Mouse (Mus musculus) G1E (cell line): ENCODE results near the gene Rom1. TPM values are rescaled to one million over a fixed set of nuclear protein-coding genes. Genes with fewer than 3 reads are reported as not detected.
A peak's percentile ranks its signal among the peaks of the same experiment; 100 is the strongest.
"Not testable (repeated sequence)": the region's sequence is repeated elsewhere in the genome, so short reads cannot be mapped to it uniquely, and the experiment has no call there.

Experiments
- ATAC-seq: 2 replicates; pipeline ENCODE4 v1.8.0; 2016; ENCODE audit warnings: mild to moderate bottlenecking; ENCODE audit not compliant: insufficient number of reproducible peaks, poor library complexity, low FRiP score, severe bottlenecking; ENCODE audit errors: extremely low read depth
- DNase-seq: peaks from one replicate; pipeline ENCODE4 v3.0.0; 2012; ENCODE audit warnings: low spot score
- H3K27me3 ChIP-seq: 2 replicates; pipeline ENCODE4 v1.6.1; 2012; ENCODE audit warnings: mild to moderate bottlenecking, low read length, inconsistent platforms; ENCODE audit not compliant: insufficient read depth
- H3K36me3 ChIP-seq: replicated peaks from 2 replicates; pipeline ENCODE3; 2012; ENCODE audit warnings: mild to moderate bottlenecking, inconsistent platforms
- H3K4me1 ChIP-seq: 2 replicates; pipeline ENCODE4 v1.6.1; 2012; ENCODE audit warnings: low read depth, low read length, inconsistent platforms, mixed read lengths; ENCODE audit not compliant: insufficient read depth
- H3K4me3 ChIP-seq: 2 replicates; pipeline ENCODE4 v1.5.1; 2012; ENCODE audit warnings: low read depth, mild to moderate bottlenecking, inconsistent platforms, low read length, moderate library complexity, mixed read lengths
- H3K9me3 ChIP-seq: replicated peaks from 2 replicates; pipeline ENCODE4 v1.6.1; 2012; ENCODE audit warnings: inconsistent platforms
- CTCF ChIP-seq: IDR thresholded peaks from 2 replicates; pipeline ENCODE4 v1.5.1; 2012; ENCODE audit warnings: low read depth, low read length, inconsistent platforms, mixed read lengths
- GATA1 ChIP-seq: IDR thresholded peaks from 2 replicates; pipeline ENCODE4 v1.6.1; 2012; ENCODE audit warnings: borderline replicate concordance, low read length, inconsistent platforms, mixed read lengths
- GATA2 ChIP-seq: IDR thresholded peaks from 2 replicates; pipeline ENCODE4 v1.6.1; 2012; ENCODE audit warnings: low read depth, low read length, inconsistent platforms, borderline replicate concordance
- POLR2AphosphoS5 ChIP-seq: IDR thresholded peaks from 2 replicates; pipeline ENCODE4 v1.6.1; 2012; ENCODE audit warnings: low read depth, low read length, inconsistent platforms; ENCODE audit not compliant: insufficient replicate concordance
- TAL1 ChIP-seq: conservative IDR thresholded peaks from 2 replicates; pipeline ENCODE4 v1.6.1; 2012; ENCODE audit warnings: low read depth, low read length, inconsistent platforms, mixed read lengths
- polyA plus RNA-seq: library from polyadenylated mRNA; stranded (reverse); fragments of >175 nt; gene quantifications from 2 replicates; pipeline ENCODE4 v1.2.3, GENCODE M21; 2012
- total RNA-seq, 2 experiments: library from RNA; stranded (forward) in 1 of 2; stranded (reverse) in 1 of 2; fragments of 200-1000 nt in 1 of 2; fragments of >200 nt in 1 of 2; fragmentation: Nextera tagmentation in 1 of 2; gene quantifications; 2 replicates each; pipeline ENCODE4 v1.2.3; 2014 to 2017

The Rom1 gene
- total and polyA plus RNA-seq, 3 experiments, result 5.4 to 14.2 TPM; not detected in 1

DNA sequence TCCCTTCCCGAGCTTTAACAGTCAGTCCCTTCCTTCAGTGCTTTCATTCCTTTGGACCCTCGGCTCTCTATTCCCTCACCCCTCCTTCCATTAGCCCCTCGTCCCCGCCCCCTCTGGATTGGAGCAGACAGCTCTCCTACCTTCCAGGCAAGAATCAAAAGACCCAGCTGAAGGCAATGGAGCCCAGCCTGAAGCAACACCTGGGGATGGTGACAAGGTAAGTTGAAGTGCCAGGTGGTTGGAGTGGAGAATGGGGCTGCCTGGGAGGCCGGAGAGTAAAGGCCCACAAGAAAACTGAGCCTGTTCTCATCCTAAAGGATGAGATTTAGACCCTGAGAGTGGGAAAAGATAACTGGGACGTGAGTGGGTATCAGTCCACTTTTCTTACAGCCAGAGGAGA lies 20.6 kb downstream of the Rom1 start:
- Histone ChIP-seq H3K36me3 (peaks cover 98% of the 10 kb centered on the region), H3K27me3 (no peaks in the 10 kb centered on the region), H3K9me3 (no peaks in the 10 kb centered on the region), H3K4me3 (no peak overlapping the region), H3K4me1 (peaks cover 13% of the 10 kb centered on the region)
- DNase-seq (no peak), ATAC-seq (no peak)
- TF ChIP-seq CTCF, result no peak

DNA sequence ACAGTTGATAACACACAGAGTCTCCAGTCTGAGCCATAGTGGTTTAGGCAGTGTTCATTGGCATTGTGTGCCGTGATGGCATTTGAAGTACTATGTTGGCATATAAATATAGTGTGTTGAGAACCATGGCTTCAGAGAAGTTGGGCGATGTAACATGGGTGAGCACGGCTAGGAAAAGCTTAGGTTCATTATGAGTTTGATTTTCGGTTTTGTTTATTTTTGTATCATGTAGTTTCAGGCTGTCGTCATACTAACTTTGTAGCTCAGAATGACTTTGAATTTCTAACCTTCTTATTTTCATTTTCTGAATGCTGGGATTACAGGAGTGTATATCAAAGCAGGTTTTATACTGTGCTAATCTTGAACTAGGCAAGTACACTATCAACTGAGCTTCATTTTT lies 25.7 kb downstream of the Rom1 start:
- ATAC-seq (no peak), DNase-seq (no peak)
- peaks cover 44% of the 10 kb centered on the region for H3K4me1 ChIP-seq
- TF ChIP-seq CTCF, result no peak
- TF ChIP-seq POLR2AphosphoS5, result no peak
- no peak for TF ChIP-seq GATA1
- TF ChIP-seq TAL1, result no peak
- TF ChIP-seq GATA2, result no peak
- H3K9me3 ChIP-seq, result no peaks in the 10 kb centered on the region
- H3K27me3 ChIP-seq, result no peaks in the 10 kb centered on the region
- peaks cover 88% of the 10 kb centered on the region for H3K36me3 ChIP-seq
- H3K4me3 ChIP-seq, result no peak overlapping the region

DNA sequence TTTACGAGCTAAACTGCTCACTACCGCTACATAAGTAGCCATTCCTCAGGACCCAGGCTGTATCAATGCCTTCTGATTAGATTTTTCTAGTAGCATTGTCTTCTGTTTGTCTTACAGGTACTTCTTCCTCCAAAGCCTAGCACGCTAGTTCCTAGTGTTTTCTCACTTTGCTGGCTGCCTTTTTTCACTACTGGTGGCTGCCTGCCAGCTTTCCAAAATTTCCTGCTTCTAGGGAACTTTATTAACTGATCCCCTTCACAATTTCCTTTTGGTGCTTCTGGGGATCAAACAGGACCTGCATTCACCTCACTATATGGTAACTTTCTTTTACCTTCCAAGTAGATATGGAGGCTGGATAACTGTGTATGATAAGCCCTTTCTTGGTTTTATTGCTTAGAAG lies 30.1 kb downstream of the Rom1 start:
- ATAC-seq, result no peak
- TF ChIP-seq CTCF (no peak), TAL1 (no peak), POLR2AphosphoS5 (no peak), GATA2 (no peak), GATA1 (no peak)
- H3K4me1 ChIP-seq, result peaks cover 68% of the 10 kb centered on the region
- no peaks in the 10 kb centered on the region for H3K27me3 ChIP-seq
- no peak for DNase-seq
- H3K36me3 ChIP-seq, result peaks cover 78% of the 10 kb centered on the region
- peaks cover 5% of the 10 kb centered on the region for H3K9me3 ChIP-seq
- peak overlapping the region; percentile 95 for H3K4me3 ChIP-seq

DNA sequence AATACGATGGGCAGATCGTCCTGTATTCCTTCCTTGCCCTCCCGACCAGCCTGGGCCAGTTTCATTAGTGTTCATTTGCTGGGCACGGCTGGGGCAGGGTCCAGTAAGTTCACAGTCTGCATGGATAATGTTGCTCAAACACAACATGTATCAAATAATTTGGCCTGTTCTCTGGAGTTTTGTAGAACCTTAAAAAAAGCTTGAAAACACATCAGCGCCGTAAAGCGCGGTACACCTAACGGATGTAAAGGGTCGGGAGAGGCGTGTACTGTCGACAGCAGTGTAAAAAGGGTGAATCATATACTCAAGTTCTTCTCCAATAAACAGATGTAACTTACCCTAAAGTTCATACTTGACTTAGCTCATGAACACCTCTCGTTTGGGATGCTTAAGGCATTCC lies 30.6 kb downstream of the Rom1 start:
- Histone ChIP-seq H3K36me3 (peaks cover 73% of the 10 kb centered on the region), H3K27me3 (no peaks in the 10 kb centered on the region), H3K4me3 (peak overlapping the region; percentile 95), H3K9me3 (peaks cover 5% of the 10 kb centered on the region), H3K4me1 (peaks cover 71% of the 10 kb centered on the region)
- no peak for TF ChIP-seq TAL1
- TF ChIP-seq GATA2, result no peak
- no peak for TF ChIP-seq CTCF
- DNase-seq (no peak), ATAC-seq (no peak)

GRCm38 (mm10) chr19:8897865-8898495 lies 31.2 kb downstream of the Rom1 start, which contains the start of gene Ganab:
TSS of gene Ganab (plus strand) at chr19:8898071.
- TF ChIP-seq GATA1 (no peak), CTCF (no peak)
- peaks cover 71% of the 10 kb centered on the region for H3K4me1 ChIP-seq
- peaks cover 5% of the 10 kb centered on the region for H3K9me3 ChIP-seq
- H3K4me3 ChIP-seq, result peak within 1 kb of the TSS; percentile 95
- ATAC-seq (peak; percentile 94), DNase-seq (peak; percentile 98)
- no peaks in the 10 kb centered on the region for H3K27me3 ChIP-seq
- H3K36me3 ChIP-seq, result peaks cover 67% of the 10 kb centered on the region

DNA sequence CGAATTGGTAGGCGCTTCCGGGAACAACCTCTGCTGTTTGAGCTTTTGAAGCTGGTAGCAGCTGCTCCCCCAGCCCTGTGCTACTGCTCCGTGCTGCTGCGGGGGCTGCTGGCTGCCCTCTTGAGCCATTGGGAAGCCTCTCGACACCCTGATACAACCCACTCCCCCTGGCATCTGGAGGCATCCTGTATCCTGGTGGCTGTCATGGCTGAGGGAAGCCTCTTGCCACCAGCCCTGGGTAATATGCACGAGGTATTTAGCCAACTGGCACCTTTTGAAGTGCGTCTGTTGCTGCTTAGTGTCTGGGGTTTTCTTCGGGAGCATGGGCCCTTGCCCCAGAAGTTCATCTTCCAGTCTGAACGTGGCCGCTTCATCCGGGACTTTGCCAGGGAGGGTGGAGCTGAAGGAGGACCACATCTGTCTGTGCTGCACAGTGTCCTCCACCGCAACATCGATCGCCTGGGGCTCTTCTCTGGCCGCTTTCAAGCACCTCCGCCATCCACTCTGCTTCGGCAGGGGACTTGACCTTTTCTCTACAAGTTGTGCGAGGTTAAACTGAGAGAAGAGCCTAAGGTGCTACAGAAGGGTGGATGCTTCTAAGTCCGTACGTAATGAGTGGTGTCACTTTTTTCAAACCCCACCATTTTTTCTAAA lies 31.8 kb downstream of the Rom1 start:
- H3K27me3 ChIP-seq, H3K9me3 ChIP-seq, DNase-seq, ATAC-seq: not testable (repeated sequence)
- peaks cover 69% of the 10 kb centered on the region for H3K4me1 ChIP-seq
- H3K36me3 ChIP-seq, result peaks cover 62% of the 10 kb centered on the region
- H3K4me3 ChIP-seq, result peak overlapping the region; percentile 95

GRCm38 (mm10) chr19:8896231-8896630 lies 32.9 kb downstream of the Rom1 start:
- not testable (repeated sequence) for ATAC-seq, H3K27me3 ChIP-seq, DNase-seq, H3K9me3 ChIP-seq
- Histone ChIP-seq H3K36me3 (peaks cover 60% of the 10 kb centered on the region), H3K4me3 (peak overlapping the region; percentile 95; the same call in 1 of the 2 replicates), H3K4me1 (peaks cover 73% of the 10 kb centered on the region)
